Mouse (Mus musculus): Measurements from ENCODE around the gene Fkbp11.

GRCm38 (mm10) chr15:98775533-98775932 is 47.5 kb upstream of the Fkbp11 start:
- TF ChIP-seq CTCF (IDR thresholded peaks at IDR 0.05; ENCODE audit: insufficient read depth, low read depth, low read length) (no peak), POLR2A (IDR thresholded peaks at IDR 0.05; ENCODE audit: insufficient read depth, low read depth, low read length) (no peak)

All from olfactory bulb, adult 2 months (tissue).